Mouse (Mus musculus) induced T-regulatory cell, adult 2 months (primary cell): ENCODE measurements around the gene Sec14l1.

Source experiments
- DNase-seq: peaks from one replicate; pipeline ENCODE4 v3.0.0-alpha.2; 2012; ENCODE audit warnings: low read depth

Gene Sec14l1

GRCm38 (mm10) chr11:117129473-117129872, 14.5 kb downstream of the Sec14l1 start:
- DNase-seq: no peak

GRCm38 (mm10) chr11:117130068-117130467, 15.1 kb downstream of the Sec14l1 start:
- DNase-seq: no peak

DNA sequence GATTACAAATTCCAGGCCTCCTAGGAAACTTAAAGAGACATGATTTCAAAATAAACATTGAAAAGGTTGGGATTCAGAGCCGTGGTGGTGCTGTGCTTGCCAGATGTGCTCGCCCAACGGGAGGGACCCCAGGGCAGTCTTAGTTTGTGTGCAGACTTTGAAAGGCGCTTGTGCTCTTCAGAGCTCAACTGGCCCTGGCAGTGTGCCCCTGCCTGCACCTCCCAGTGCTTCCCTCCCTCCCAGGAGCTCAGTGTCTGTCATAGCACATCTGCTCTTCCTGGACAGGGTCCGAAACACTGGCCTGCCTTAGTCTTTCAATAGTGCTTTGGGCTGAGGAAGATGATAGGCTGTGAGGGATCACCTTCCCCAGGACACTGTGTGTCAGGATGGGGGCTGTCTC, 15.9 kb downstream of the Sec14l1 start:
- DNase-seq: no peak

DNA sequence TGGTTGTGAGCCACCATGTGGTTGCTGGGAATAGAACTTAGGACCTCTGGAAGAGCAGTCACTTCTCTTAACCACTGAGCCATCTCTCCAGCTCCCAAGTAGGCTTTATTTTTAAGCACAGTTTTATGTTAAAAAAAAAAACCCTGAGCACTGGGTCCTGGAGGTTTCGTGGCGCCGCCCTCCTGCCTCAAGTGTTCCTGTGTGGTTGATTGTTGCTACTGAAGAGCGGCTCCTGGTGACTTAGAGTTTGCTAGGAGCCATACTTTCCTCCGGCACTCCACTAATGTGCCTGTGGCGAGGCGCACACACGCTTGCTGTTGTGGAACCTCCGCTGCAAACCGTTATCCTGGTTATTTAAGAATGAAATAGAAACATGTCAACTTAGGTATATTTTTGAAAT, 16.5 kb downstream of the Sec14l1 start:
- no peak for DNase-seq

GRCm38 (mm10) chr11:117134776-117135387, 19.9 kb downstream of the Sec14l1 start:
- no peak for DNase-seq

DNA sequence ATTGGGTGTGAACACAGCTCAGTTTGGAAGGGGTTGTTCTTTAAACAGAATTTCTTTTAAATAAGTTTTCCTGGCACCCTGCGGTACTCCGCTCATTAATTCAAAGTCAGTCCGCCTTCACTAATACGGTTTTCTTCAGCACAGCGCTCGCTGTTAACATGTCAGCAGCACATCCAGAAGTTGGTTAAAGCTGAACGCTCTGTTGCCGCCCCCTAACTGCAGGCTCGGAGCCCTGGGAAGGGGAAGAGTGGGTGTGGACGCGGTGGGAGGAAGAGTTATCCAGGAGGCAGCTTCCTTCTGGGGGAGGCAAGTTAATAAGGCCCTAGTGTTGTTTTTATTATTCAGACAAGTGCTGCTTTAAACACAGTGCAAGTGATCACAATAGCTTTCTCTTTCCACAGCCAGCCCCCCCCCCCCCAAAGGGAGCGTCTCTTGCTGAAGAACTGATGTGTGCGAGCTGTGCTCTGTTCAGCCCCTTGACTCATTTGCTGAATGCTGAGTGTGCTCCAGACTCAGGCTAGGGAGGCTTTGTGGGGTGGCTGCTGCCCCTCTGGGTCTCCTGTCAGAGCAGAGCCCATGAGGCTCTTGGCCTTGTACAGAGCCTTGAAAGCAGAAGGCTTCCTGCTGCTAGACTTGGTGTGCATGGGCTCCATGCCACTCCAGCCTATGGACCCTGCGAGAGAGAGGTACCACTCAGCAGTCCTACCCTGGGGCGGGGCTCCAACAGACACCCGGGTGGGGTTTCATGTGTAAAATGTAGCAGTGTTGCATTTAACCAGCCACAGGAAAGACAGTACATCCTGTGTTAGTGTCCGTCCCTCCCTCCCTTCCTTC, 20.7 kb downstream of the Sec14l1 start:
- peak; percentile 12 for DNase-seq

DNA sequence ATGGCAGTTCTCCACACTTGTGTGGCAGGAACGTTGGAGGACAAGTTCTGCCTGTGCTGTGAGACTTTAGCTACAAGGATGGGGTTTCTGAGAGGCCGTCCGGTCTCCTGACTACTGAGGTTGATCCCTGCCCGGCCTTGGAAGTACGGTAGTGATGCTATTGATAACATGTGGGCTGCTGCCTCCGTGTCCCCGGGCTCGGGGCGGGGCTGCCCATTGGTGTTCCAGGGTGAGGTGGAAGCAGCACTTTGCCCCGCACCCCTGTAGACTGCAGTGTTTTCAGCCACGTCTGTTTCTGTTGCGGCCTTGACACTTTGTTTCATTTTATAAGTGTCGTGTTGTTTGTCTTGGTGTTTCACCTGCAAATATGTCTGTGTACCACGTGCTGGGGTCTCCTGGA, 21.9 kb downstream of the Sec14l1 start:
- no peak for DNase-seq

- DNase-seq: no peak
These were observed 23.3 kb downstream of the Sec14l1 start for GRCm38 (mm10) chr11:117138213-117138761.

GRCm38 (mm10) chr11:117138795-117139463, 24.0 kb downstream of the Sec14l1 start:
- no peak for DNase-seq

DNA sequence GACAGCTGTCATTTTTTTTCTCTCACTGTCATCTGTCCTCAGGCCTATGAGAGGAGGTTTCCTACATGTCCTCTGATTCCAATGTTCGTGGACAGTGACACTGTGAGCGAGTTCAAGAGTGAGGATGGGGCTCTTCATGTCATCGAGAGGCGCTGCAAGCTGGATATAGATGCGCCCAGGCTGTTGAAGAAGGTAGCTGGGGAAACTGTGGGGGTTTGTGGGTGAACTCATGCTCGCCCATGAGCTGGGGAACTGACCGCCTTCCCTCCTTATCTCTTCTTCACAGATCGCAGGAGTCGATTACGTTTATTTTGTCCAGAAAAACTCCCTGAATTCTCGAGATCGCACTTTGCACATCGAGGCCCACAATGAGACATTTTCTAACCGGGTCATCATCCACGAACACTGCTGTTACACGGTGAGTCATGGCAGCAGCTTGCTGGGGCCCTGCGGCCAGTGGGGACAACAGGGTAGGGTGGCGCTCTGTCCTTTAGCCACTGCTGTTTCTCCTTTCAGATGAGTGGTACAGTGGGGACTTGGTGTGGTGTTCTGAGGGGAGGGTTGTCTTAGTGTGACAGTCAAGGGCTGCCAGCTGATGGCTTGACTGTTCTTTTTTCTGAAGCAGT, 26.5 kb downstream of the Sec14l1 start:
- no peak for DNase-seq

- DNase-seq: no peak
These were observed 27.5 kb downstream of the Sec14l1 start for GRCm38 (mm10) chr11:117142507-117142906.

DNA sequence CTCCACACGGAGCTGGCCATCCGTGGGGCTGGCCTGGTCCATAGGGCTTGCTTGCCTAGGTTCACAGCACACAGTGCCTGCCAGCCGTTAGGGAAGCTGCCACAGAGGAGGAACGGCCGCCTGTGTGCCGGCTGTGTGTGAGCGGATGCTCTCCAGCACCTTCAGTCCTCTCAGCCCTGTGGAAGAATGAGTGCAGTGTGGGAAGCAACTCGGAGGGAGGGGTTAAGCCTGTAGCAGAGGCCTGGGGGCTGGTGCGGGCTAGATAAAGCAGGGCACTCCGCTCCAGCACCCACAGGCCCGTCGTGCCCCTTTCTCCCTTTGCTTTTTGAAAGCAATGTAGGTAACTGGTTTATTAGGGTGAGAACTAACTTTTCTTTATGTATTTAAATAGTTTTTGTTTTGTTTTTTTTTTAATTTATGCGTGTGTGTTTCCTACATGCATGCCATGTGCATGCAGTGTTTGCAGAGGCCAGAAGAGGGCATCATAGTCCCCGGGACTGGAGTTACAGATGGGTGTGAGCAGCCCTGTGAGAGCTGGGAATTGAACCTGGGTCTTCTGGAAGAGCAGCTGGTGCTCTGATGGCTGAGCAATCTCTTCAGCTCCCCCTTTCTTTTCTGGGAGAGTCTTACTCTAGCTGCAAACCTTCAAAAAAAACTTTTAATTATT, 30.6 kb downstream of the Sec14l1 start:
- peak; percentile 13 for DNase-seq

DNA sequence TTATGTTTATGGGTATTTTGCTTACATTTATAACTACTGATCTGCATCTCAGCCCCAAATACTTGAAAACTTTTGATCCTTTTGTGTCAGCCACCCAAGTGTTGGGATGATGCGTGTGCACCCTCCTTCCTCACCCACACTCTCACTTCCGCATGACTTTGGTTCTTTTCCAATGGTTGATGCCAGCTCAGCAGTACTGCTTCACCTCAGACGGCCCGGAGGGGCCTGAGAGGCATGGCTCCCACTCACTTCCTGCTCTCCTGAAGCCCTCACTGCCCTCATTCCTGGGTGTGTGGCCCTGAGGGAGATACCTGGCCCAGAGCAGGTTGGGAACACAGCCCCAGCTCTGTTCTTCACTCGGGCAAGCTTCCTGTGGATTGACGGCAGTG, 31.1 kb downstream of the Sec14l1 start:
- no peak for DNase-seq

DNA sequence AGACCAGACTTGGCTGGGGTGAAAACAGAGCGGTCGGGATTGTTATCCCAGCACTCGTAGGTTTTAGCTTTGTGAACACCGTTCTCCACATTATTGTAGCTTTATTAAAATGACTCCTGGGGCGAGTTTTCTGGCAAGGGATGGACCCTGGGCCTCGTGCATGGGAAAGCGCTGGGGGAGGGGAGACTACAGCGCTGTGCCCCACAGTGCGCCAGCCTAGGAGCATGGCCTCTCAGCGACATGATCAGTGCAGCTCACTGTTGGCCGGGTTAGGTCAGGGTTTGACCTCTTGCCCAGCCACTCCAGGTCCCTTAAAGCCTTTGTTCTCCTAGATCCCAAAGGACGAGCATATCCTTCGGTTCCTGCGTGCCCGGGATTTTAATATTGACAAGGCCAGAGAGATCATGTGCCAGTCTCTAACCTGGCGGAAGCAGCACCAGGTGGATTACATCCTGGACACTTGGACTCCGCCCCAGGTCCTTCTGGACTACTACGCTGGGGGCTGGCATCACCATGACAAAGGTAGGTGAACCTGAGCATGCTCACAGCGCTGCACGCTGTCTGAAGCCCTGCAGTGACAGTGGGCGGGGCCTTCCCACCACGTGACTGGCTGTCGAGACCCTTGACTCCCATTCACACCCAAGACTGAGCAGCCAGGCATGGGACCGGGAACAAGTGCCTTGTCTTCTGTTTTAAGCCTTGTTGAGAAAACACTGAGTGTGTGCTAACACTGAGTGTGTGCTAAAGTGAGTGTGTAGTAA, 32.0 kb downstream of the Sec14l1 start:
- DNase-seq: no peak

DNA sequence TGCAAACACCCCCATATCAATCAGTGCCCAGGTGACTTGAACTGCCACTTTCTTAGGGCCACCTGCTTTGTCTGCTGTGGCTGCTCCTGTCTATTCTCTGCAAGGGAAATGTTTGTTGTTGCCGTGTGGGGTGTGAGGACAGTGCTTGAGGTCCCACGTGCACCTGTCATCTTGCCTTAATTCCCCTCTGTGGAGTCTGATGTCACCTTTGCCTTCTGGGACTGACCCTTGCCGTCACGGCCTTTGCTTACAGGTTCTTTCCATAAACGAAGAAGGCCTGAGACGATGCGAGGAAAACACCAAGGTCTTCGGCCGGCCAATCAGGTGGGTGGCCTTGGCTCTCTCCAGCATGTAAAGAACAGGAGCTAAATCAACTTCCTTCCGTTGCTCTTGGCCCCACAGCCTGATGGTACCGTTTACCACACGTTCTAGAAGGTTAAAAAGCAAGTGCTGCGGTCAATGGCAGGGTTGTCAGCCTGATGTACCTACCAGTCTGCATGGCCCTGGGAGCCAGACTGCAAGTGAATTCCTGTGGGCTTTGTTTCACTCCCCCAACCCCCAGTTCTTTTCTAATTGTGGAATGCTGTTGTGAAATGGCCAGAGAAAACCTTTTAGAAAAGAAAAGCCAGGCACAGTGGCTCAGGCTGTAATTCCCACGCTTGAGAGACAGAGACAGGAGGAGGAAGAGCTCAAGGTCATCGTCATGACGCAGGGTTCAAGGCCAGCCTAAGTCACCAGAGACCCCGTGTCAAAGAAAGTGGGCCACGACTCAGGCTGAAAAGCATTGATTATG, 34.1 kb downstream of the Sec14l1 start:
- no peak for DNase-seq

DNA sequence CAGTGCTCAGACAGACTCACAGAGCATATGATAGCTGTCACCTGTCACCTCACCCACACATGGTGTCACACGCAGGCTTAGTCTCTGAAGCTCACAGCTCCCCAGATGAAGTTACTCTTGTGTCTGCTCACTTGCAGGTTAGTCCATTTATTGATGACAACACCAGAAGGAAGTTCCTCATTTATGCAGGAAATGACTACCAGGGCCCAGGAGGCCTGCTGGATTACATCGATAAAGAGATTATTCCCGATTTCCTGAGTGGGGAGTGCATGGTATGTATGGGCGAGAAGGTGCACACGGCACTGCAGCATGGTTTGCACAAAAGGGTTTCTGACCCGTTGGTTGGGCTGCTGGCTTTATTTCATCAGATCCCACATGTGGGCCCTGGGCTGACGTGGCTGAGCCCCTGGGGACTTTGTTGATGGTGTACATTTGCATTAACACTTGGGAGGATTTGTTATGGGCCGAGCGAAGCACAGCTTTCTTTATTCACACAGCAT, 35.5 kb downstream of the Sec14l1 start:
- DNase-seq: no peak

GRCm38 (mm10) chr11:117151461-117151860, 36.5 kb downstream of the Sec14l1 start:
- DNase-seq: no peak

GRCm38 (mm10) chr11:117152541-117152940, 37.6 kb downstream of the Sec14l1 start:
- DNase-seq: no peak

- no peak for DNase-seq
These were observed 38.6 kb downstream of the Sec14l1 start for GRCm38 (mm10) chr11:117153553-117153952.
